Mouse (Mus musculus) olfactory bulb, adult 2 months (tissue): ENCODE data around the gene Napa. TPM values are rescaled to one million over a fixed set of nuclear protein-coding genes. Genes with fewer than 3 reads are reported as not detected.

Experiments
- H3K27ac ChIP-seq: fragments of 200-500 bp; 2 replicates; pipeline ENCODE4 v1.5.1; 2012; ENCODE audit warnings: low read depth, low read length; ENCODE audit not compliant: insufficient read depth
- H3K4me1 ChIP-seq: fragments of 200-500 bp; 2 replicates; pipeline ENCODE4 v1.6.1; 2012; ENCODE audit warnings: low read length; ENCODE audit not compliant: control insufficient read depth, insufficient read depth
- H3K4me3 ChIP-seq: fragments of 200-500 bp; 2 replicates; pipeline ENCODE4 v1.5.1; 2012; ENCODE audit warnings: mild to moderate bottlenecking, low read depth, low read length, moderate library complexity; ENCODE audit not compliant: insufficient read depth
- CTCF ChIP-seq: fragments of 200-500 bp; IDR thresholded peaks from 2 replicates; pipeline ENCODE4 v1.5.1; 2012; ENCODE audit warnings: low read depth, mild to moderate bottlenecking, low read length, moderate library complexity; ENCODE audit not compliant: insufficient read depth
- POLR2A ChIP-seq: fragments of 200-500 bp; IDR thresholded peaks from 2 replicates; pipeline ENCODE4 v1.6.1; 2012; ENCODE audit warnings: mild to moderate bottlenecking, low read depth, low read length, moderate library complexity; ENCODE audit not compliant: insufficient read depth
- WGBS: fragments of 180-500 bp; shearing (Covaris S2); methylation state at CpG from one replicate; pipeline ENCODE4 v1.1.7; 2018; 5-methylcytosine and 5-hydroxymethylcytosine counted together
- polyA plus RNA-seq: library from polyadenylated mRNA; stranded (reverse); fragments of >200 nt; gene quantifications from 2 replicates; pipeline ENCODE4 v1.2.4, GENCODE M21; 2012; ENCODE audit warnings: low replicate concordance; ENCODE audit not compliant: missing spikeins, insufficient read depth, insufficient read length

The Napa gene
- polyA plus RNA-seq, 1 experiment: not detected

DNA sequence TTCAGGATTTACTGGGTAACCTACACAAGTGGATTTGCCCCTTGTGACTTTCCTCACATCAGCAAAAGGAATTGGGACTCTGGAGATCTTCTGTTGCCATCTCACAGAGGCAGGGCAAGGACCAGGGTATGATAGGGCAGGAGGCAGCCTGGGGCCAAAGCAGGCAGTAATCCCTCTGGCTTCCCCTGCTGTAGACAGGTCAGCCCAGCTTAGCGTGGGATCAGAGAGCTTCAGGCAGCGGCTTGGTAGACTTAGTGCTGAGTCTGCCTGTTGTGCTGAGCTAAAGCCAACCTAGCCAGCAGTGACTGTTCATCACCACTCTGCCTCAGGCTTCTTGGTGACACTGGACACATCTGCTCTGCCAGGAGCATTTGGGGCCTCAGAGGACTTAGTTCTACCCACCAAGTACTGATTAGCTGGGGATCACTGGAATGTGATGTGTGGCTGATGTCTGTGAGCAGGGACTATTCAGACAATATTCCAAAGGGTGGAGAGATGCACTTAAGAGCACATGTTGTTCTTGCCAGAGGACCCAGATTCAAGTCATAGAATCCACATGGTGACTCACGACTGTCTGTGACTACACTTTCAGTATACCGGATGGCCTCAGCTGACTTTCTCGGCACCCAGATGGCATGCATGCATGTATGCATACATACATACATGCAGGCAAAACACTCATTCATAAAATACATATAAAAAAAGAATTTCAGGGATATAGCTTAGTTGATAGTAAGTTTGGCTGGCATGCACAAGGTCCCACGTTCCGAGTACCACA lies 6.5 kb downstream of the Napa start:
- TF ChIP-seq CTCF: no peak
- TF ChIP-seq POLR2A: no peak
- Histone ChIP-seq H3K4me3 (no peak overlapping the region), H3K4me1 (peaks cover 67% of the 10 kb centered on the region), H3K27ac (peak overlapping the region; percentile 94)
- 66% methylated on average over 7 of the region's 7 CpGs for WGBS

DNA sequence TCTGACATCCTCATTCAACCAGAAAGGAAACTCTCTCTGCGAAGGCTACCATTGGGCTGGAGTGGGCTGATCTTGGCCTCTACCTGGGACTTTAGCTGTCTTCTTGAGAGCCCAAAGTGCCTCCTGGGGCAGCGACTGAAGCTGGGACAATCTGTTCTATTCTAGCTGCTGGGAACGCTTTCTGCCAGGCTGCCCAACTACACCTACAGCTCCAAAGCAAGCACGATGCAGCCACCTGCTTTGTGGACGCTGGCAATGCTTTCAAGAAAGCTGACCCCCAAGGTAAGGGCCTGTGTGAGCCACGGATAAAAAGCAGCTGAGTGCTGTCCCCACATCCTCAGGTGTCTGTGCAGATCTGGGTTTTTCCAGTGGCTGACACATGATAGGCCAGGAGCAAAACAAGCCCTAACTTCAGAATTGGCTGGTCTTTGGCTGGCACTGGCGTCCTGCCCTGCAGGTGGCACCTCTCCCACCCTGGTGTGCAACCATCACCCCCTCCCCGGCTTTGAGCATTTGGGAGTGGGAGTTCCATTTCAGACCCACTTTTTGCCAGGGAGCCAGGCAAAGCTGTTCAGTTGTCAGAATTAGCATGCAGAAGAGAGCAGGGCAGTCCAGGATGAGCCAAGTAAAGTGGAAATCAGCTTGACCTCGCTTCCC lies 10.8 kb downstream of the Napa start:
- TF ChIP-seq CTCF (no peak), POLR2A (no peak)
- no peak overlapping the region for H3K27ac ChIP-seq
- 84% methylated on average over 9 of the region's 9 CpGs for WGBS
- H3K4me1 ChIP-seq: peaks cover 54% of the 10 kb centered on the region
- H3K4me3 ChIP-seq: no peak overlapping the region

DNA sequence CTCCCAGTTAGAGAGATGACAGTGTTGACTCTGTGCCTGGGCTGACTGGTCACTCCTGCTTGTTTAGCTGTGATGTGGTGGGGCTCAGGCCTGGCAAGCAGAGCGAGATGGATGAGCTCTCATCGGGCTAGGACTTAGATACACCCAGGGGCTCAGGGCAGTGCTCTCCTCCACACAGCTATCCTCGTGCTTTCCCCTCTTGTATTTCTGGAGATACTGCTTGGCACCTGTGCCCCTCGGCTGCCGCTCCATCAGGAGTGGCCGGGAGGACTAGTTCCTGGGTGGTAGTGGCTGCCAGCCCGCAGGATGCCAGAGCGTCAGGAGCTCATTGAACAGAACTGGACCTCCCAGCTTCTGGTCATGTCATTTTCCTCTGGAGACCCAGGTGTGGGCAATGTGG lies 11.9 kb downstream of the Napa start:
- TF ChIP-seq POLR2A (no peak), CTCF (no peak)
- Histone ChIP-seq H3K4me1 (peaks cover 45% of the 10 kb centered on the region), H3K27ac (no peak overlapping the region), H3K4me3 (no peak overlapping the region)
- WGBS: 96% methylated on average over 8 of the region's 8 CpGs

DNA sequence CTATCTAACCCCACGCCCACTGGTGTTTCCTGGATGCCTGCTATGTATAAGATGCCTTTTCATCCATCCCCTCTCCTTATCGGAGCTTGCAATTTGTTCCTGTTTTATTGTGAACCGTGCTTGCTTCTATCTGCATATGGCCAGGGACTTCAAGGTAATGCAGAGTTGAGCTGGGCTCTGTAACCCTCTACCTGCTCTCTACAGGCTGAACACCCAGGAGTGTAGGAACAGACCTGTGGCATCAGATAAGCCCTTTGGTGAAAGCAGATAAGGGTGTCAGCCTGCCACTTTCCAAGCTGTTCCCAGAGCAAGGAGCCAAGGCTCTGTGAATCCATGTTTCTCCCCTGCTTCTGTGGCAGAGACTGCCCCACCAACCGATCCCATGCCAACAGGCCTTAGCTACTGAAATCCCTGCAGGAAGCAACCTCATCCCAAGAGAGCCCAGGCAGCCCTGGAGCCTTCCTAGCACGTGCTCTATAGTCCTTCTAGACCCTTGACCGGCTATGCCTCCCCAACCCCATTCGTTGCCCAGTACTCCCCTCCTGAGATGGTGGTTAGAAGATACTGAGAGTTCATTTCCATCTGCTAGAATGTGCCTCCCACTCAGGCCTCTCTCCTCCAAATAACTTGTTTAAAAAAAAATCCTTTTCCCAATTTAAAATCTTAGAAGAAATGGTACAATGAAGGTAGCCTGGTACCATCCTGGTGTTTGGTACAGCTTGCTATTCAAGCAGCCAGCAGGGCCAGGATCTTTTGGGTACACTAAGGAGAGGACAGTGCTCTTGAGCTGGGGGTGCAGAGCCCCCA lies 13.2 kb downstream of the Napa start:
- peak overlapping the region; percentile 48 for H3K27ac ChIP-seq
- WGBS: 73% methylated on average over 7 of the region's 7 CpGs

DNA sequence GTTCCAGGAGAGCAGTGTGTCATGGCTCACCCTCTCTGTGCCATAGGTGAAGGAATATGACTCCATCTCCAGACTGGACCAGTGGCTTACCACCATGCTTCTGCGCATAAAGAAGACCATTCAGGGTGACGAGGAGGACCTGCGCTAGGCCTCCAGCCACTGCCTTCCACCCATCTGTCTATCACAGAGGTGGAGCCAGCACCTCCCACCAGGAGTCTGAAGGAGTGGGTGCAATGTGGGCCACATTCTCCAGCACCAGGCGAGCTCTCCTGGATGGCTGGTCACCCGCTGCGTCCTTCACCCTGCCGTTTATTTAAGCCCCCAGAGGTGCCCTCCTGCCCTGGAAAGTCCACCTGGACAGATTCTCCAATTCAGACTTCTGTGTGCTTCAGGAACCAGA lies 18.2 kb downstream of the Napa start:
- WGBS: 85% methylated on average over 7 of the region's 7 CpGs

More for the DNA sequence above, 13.2 kb downstream of the Napa start:
- Histone ChIP-seq H3K4me3 (no peak overlapping the region), H3K4me1 (peaks cover 39% of the 10 kb centered on the region)
- no peak for TF ChIP-seq CTCF
- TF ChIP-seq POLR2A: no peak

DNA sequence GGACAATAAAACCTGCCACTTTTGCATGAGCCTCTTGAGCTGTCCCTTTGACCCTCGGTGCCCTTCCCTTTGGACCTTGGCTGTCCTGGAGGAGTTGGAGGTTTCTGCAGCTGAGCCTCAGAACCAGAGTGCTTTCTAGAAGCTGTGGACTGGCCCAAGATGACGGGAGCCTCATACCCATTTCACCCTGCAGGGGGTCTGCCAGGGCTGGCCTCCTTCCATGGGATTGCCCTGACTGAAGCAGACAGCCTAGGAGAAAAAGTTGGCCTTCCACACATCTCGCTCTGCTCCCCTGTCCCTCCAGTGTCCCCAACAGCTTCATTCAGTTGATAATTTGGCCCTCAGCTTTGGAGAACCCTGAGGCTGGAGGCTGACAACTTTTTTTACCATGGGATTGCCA lies 18.8 kb downstream of the Napa start:
- H3K4me3 ChIP-seq: no peak overlapping the region
- TF ChIP-seq POLR2A (no peak), CTCF (no peak)
- H3K27ac ChIP-seq: no peak overlapping the region
- peaks cover 15% of the 10 kb centered on the region for H3K4me1 ChIP-seq
- WGBS: 64% methylated on average over 3 of the region's 3 CpGs

More for the DNA sequence above, 18.2 kb downstream of the Napa start:
- TF ChIP-seq CTCF (no peak), POLR2A (no peak)
- Histone ChIP-seq H3K4me1 (peaks cover 20% of the 10 kb centered on the region), H3K27ac (no peak overlapping the region), H3K4me3 (no peak overlapping the region)

DNA sequence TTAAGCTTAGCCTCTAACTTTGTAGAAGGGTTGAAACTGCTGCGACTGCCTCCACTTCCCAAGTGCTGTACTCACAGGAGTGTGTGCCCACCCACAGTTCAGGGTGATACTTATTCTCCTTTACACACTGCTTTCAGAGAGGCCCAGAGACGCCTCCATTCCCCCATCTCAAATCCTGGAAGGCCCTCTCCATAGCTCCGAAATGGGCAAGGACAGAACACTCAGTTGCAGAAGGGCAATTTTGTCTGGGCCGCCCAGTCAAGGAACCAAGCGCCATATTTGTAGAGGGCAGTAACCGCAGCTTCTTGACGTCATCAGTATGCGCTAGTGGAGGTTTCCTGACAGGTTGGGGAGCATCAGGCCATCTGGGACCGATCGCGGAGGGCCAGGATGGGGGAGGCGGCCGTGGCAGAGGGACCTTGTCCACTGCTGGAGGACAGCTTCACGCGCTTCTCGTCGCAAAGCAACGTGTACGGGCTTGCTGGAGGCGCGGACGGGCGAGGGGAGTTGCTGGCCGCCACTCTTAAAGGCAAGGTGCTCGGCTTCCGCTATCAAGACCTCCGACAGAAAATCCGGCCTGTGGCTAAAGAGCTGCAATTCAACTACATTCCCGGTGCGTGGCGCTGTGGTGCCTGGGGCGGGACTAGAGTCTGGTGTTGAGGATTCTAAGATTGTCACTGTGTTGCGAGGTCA lies 21.5 kb downstream of the Napa start, which contains the start of gene Kptn:
Gene Kptn, plus strand, starts transcription at position 327 of the 693 bp plus-strand sequence.
- Histone ChIP-seq H3K27ac (peak within 1 kb of the TSS; percentile 81), H3K4me1 (peaks cover 6% of the 10 kb centered on the region), H3K4me3 (peak within 1 kb of the TSS; percentile 65)
- WGBS: 1% methylated on average over 33 of the region's 33 CpGs
- no peak for TF ChIP-seq POLR2A
- TF ChIP-seq CTCF: peak; percentile 73

DNA sequence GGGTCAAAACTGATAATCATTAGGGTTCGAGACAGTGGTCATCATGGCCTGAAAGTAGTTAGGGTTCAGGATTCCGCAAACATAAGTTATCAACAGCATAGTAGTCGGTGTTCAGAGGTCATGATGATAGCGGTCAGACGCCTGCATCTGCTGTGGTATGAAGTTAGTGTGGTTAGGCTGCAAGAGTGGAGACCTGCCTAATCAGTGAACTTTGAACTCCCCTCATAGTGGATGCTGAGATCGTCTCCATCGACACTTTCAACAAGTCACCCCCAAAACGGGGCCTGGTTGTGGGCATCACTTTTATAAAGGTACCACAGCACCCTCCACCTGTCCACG lies 22.0 kb downstream of the Napa start:
- TF ChIP-seq POLR2A: no peak
- TF ChIP-seq CTCF: no peak; the same call in 1 of the 2 replicates
- Histone ChIP-seq H3K27ac (0 out of 2 replicates have a peak overlapping the region, but pooled peaks have one; percentile 3), H3K4me1 (peaks cover 6% of the 10 kb centered on the region), H3K4me3 (peak overlapping the region; percentile 65)
- 40% methylated on average over 9 of the region's 9 CpGs for WGBS

DNA sequence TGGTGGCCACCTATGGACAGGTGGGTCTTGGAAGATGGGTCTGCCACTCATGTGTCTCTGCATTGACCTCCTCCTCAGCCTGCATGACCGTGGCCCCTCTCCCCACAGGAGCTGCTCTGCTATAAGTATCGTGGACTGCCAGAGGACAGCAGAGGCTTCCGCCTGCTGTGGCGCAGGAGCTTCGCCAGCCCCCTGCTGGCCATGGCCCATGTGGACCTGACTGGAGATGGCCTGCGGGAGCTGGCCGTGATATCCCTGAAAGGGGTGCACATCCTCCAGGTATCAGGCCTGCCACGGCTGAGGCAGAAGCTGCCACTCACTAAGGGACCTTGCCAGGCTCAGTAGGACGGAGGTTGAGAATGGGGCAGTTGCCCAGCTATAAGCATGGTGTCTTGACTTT lies 27.6 kb downstream of the Napa start:
- Histone ChIP-seq H3K4me1 (peaks cover 22% of the 10 kb centered on the region), H3K4me3 (no peak overlapping the region), H3K27ac (no peak overlapping the region)
- TF ChIP-seq POLR2A (no peak), CTCF (no peak)
- WGBS: 93% methylated on average over 9 of the region's 9 CpGs
